Mouse (Mus musculus) gastrocnemius, postnatal 25 days (tissue): ENCODE data around the gene Tspear. TPM values are rescaled to one million over a fixed set of nuclear protein-coding genes. Genes with fewer than 3 reads are reported as not detected.
"Not testable (repeated sequence)": the region's sequence is repeated elsewhere in the genome, so short reads cannot be mapped to it uniquely, and the experiment has no call there.

Source experiments
- DNase-seq: peaks from one replicate; pipeline ENCODE4 v3.0.0; 2022
- total RNA-seq, 2 experiments: library from RNA; stranded (reverse); gene quantifications; 1 replicate in 1 of 2; 2 replicates in 1 of 2; pipeline ENCODE4 v1.2.3; 2021

The Tspear gene
- total RNA-seq, 2 experiments from 2014 or later, result not detected

DNA sequence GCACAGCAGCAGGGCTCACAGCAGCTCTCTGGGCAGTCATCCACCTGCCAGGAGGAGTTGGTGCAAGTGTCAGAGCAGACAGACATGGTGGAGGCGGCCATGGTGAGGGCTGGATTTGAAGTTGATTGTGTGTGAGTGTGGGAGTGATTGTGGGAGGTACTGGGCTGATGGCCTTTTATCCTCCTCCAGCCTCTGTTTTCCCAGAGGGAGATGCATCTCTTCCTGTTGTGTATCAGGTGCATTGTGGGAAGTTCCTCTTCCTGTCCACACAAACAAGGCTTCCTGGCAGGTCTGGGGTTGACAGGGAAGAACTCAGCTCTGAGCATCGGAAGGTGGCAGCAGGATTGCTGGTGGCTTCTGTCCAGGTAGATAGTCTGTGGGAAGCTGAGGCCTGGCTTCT, 108.6 kb downstream of the Tspear start, which contains the start of gene Gm9639:
Gm9639 (minus strand) TSS at position 101 of the 400 bp plus-strand sequence.
- DNase-seq, result no peak

DNA sequence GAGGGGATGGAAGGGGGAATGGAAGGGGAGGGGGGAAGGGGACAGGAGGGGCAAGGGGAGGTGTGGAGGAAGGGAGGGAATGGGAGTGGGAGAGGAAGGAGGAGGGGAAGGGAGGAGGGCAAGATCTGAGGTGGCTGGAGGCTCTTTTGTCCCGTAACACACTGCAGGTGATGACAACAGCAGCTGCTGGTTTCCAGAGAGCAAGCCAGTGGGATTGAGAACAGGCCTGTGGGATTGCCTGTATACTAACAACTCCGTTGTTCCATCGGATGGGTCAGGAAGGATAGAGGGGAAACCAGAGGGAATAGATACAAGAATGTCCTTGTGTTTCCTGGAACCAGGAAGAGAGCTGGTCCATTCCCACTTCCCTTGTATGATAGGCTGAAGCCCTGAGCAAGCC, 111.3 kb downstream of the Tspear start:
- DNase-seq, result no peak

DNA sequence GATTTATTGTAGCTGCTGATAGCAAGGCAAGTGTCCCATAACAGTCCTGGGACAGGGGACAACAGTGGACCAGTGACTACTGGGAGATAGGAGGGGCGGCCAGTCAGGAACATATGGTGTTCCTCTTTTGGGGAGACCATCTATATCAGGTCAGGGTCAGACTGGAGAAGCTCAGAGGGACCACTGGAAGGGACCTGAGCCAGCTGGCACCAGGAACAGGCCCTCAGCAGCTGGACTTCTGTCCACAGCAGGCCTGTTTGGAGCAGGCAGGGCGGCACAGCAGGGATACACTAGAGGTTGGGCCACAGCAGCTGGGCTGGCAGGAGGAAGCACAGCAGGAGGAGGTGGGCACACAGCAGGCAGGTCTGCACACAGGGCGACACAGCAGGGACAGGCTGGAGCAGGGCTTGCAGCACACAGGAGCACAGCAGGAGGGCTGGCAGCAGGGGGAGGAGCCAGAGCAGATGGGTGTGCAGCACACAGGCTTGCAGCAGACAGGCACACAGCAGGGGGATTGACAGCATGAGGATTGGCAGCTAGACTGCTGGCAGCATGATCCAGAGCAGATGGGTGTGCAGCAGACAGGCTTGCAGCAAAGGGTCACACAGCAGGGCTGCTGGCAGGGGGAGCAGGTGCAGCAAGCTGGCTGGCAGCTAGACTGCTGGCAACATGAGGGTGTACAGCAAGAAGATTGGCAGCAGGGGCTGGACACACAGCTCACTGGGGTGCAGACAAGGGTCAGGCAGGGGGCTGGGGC, 112.0 kb downstream of the Tspear start:
- not testable (repeated sequence) for DNase-seq

- no peak for DNase-seq
Observed at GRCm38 (mm10) chr10:77798921-77799508, 112.6 kb downstream of the Tspear start, which contains the start of gene Gm19668. TSS of gene Gm19668 (minus strand) at chr10:77799133.

DNA sequence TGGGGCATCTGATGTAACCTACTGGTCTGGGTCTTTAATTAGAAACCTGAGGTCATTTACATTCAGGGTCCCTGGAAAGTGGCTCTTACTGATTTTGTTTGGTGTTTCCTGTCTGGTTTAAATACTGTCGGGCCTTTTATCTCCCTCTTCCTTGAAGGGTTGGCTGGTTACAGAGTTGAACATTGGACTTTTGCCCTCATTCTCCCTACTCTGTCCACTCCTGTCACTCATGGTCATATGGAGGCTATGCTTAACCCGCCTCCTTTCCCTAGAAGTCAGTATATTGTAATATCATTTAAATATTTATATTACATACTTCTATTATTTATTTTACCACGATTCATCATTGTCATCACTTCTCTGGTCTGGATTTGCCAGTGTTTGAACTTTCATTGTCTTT, 117.7 kb downstream of the Tspear start:
- DNase-seq, result no peak

- no peak for DNase-seq
Observed at GRCm38 (mm10) chr10:77811743-77812142, 125.4 kb downstream of the Tspear start, which contains the start of gene Gm9507. TSS of gene Gm9507 (minus strand) at chr10:77811843.

GRCm38 (mm10) chr10:77814382-77814781, 128.0 kb downstream of the Tspear start, which contains the start of gene Gm2696:
TSS of gene Gm2696 (plus strand) at chr10:77814682.
- DNase-seq, result no peak

- no peak for DNase-seq
Observed at GRCm38 (mm10) chr10:77815514-77815913, 129.1 kb downstream of the Tspear start.

- DNase-seq, result no peak
Observed at GRCm38 (mm10) chr10:77818523-77818922, 132.2 kb downstream of the Tspear start.

GRCm38 (mm10) chr10:77819203-77819602, 132.8 kb downstream of the Tspear start:
- DNase-seq, result no peak

DNA sequence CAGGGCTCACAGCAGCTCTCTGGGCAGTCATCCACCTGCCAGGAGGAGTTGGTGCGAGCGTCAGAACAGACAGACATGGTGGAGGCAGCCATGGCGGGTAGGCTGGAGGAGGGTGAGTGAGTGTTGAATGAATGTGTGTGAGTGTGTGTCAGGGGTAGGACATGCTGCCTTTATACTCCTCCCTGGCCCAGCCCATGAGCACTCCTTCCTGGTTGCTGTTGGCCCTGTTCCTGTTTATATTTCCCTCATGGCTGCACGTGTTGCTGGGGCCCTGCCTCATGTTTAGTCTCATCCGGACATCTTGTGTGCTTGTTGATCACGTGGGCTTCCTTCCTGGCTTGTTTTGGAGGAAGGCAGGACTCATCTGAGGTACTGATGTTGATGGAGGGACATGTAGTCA, 140.6 kb downstream of the Tspear start, which contains the start of gene Krtap10-4:
Krtap10-4 (minus strand) TSS at position 145 of the 400 bp plus-strand sequence.
- no peak for DNase-seq

DNA sequence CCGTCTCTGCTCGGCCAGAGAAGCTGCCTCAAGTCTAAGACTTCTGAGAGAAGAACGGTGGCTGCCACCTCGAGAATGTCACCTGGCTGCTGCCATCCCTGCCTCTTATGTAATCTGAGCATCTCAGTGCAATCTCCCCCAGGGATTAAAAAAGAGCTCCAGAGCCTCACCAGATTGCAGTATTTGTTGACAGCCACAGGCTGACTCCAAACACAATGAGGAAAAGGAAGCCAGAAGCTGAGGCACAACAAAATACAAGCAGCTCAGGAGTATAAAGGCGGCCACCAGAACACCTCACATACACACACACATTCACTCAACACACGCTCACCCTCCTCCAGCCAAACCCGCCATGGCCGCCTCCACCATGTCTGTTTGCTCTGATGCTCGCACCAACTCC, 149.3 kb downstream of the Tspear start, which contains the start of gene Krtap10-10:
Krtap10-10 (plus strand) TSS at position 301 of the 400 bp plus-strand sequence.
- DNase-seq, result no peak

DNA sequence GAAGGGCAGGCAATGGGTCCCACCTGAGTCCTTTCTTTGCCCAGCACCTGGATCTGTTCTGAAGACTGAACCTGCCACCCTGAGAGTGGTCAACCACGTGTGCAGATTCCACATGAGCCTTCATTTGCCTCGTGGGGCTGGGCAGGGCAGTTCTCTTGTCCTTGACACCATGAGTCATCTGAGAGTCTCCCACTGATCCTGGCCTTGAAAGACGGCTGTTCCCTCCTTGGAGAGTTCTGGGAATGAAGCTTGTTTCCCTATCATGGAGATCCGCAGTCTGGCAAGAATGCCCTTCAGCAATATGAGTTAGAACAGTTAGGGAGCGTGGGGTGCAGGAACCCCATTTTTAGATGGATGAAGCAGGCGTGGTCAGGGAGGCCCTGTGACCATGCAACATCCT, 152.6 kb downstream of the Tspear start:
- DNase-seq, result no peak

DNA sequence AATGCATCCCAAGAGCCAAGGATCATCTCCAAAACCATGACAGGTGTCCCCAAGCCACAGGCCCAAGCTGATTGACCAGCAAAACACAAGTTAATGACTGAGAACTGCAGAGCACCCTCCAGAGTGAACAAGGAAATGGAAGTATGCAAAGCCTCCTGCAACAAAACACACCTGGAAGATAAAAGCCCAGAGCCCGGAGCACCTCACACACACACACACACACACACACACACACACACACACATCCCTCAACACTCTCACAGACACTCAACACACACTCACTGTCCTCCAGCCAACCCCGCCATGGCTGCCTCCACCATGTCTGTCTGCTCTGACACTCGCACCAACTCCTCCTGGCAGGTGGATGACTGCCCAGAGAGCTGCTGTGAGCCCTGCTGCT, 160.1 kb downstream of the Tspear start, which contains the start of gene Gm36176:
Gm36176 (plus strand) TSS at position 301 of the 400 bp plus-strand sequence.
- no peak for DNase-seq

- no peak for DNase-seq
Observed at GRCm38 (mm10) chr10:77846961-77847360, 160.6 kb downstream of the Tspear start.

GRCm38 (mm10) chr10:77847538-77847937, 161.2 kb downstream of the Tspear start:
- DNase-seq, result no peak

DNA sequence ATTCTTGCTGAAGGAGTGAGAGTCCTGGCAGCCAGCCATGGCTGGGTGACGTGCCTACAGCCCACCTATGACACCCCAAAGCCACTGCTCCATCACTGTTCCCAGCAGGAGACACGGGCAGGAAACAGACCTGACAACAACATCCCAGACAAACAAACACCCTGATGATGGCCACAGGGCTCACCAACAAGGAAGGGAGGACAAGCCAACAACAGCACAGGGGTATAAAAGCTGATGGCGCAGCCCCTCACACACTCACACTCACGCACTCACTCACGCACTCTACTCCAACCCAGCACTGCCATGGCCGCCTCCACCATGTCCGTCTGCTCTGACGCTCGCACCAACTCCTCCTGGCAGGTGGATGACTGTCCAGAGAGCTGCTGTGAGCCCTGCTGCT, 166.2 kb downstream of the Tspear start, which contains the start of gene Gm10318:
Gm10318 (plus strand) TSS at position 301 of the 400 bp plus-strand sequence.
- no peak for DNase-seq

DNA sequence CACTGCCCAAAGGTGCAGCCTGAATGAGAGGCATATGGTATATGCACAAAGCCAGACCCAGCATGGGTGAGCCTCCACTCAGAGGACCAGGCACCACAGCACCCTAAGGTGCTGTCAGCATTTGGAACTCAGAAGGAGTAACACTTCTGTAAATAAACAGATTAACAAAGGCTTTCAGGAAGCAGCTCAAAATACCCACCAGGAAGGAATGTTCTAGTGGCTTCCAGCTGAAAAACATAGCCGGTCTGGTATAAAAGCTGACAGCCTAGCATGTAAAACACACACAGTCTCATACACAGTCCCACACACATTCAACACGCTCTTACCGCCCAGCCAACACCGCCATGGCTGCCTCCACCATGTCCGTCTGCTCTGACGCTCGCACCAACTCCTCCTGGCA, 175.3 kb downstream of the Tspear start, which contains the start of gene Gm3285:
Gm3285 (plus strand) TSS at position 301 of the 400 bp plus-strand sequence.
- no peak for DNase-seq

GRCm38 (mm10) chr10:77864067-77864761, 177.8 kb downstream of the Tspear start:
- no peak for DNase-seq

DNA sequence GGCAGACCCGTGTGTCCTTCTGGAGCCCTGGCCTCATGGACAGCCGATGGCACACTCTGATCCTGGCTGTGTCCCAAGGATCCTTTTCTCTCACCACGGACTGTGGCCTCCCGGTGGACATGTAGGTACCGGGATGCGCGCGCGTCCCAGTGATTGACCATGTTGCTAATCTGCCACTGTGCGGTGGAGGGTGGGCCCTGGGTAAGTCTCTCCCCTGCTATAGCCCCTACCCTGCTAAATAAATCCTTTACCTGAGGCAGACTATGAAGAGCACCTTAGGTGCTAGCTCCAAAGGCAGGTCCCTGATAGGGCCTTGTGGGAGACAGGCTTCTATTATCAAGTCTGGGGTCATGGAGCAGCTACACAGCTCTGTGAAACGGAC, 178.4 kb downstream of the Tspear start:
- DNase-seq, result no peak

DNA sequence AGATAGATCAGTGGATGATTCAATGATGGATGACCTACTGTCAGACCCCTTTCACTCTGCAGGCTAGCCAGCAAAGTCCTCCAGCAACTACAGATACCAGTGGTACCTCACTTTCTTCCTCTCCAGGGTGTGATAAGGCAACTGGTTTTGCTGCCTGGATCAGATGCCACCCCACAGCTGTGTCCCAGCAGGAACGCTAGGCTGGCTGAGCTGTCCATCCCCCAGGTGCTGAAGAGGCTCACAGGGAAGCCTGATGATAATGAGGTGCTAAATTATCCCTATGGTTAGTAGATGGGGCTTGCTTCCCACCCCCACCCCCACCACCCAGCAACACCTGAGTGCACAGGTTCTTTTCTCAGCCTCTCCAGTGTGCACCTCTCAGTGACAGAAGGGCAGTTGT, 181.2 kb downstream of the Tspear start:
- DNase-seq, result no peak

DNA sequence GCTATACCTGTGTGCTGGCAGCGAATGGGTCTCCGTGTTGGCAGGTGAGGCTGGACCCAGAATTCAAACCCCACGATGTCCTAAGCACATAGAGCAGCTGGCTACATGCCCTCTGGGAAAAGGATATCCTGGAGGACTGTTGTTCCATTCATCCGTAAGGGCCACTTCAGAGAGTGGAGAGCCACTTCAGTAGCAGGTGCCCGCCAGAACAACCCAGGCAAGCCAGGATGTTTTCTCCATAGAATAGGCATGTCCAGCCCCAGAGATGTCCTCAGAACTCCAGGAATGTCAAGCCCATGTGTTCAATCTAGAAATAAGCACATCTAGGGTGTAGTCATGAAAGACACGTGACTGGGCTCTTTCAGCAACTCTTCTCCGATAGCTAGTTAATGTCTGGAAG, 183.3 kb downstream of the Tspear start:
- no peak for DNase-seq
